Mouse (Mus musculus): ENCODE results near the gene Gm17490. TPM values are rescaled to one million over a fixed set of nuclear protein-coding genes. Genes with fewer than 3 reads are reported as not detected.

Gene Gm17490
- total RNA-seq (2014; fragmentation: Nextera tagmentation) = not detected in 2 replicates
- total RNA-seq (2017) = not detected in 2 replicates

DNA sequence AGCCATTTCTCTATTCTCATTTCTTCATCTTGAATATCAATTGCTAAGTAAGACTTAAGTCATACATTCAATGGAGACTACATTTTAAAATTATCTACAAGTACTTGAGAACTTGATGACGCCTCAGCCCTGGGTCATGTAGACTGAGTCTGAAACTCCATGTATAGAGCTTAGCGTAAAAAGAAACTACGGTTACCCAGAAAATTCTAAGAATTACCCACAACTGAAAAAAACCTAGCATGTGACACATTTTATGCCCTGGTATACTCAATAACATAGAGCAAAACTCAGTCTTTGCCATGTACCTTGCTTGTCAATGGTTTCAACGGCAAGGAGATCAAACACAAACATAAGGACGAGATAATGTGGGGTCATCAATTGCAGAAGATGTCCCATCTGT is at the start of gene Gm17490:
Gm17490 (minus strand) TSS at position 375 of the 400 bp plus-strand sequence.
- ATAC-seq (replicated peaks; ENCODE audit: low FRiP score, low TSS enrichment, poor library complexity, severe bottlenecking) = no peak

DNA sequence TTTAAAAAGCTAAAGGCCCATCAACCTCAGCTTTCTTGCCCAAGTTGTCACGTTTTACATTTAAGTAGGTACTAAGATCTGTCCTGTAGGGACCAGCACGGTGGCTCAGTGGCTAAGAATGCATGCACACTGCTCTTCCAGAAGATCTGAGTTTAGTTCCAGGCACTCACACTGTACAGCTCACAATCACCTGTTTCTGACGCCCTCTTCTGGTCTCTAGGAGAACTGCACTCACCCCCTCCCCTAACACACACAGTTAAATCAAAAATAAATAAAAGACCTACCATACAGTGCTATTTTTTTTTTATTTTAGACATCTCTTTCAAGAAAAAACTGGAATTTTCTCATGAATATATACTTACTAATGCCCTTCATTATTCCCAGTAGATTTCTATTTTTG is 46.1 kb upstream of the Gm17490 start:
- ATAC-seq (replicated peaks; ENCODE audit: low FRiP score, low TSS enrichment, poor library complexity, severe bottlenecking) = peak; percentile 78

GRCm38 (mm10) chr2:11665326-11665725 is 39.3 kb upstream of the Gm17490 start:
- ATAC-seq (replicated peaks; ENCODE audit: low FRiP score, low TSS enrichment, poor library complexity, severe bottlenecking) = no peak

DNA sequence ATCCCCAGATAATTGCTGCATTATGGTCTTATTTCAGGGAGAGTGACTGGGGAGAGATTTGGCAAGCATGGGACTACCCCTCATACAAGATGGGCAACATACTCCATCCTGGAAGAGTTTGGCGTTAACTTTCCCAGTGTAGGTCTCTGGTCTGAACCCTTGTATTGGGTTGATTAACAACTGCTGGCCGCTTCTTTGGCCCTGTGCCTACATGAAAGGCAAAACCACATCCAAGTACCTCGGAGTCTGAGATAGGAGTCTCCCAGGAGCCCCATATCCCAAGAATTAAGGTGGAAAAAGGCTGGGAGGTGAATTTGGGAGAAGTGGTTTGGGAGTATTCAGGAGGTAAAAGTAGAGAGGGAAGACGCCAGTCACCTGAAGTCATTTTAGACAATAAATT is 38.7 kb upstream of the Gm17490 start:
- ATAC-seq (replicated peaks; ENCODE audit: low FRiP score, low TSS enrichment, poor library complexity, severe bottlenecking) = no peak

DNA sequence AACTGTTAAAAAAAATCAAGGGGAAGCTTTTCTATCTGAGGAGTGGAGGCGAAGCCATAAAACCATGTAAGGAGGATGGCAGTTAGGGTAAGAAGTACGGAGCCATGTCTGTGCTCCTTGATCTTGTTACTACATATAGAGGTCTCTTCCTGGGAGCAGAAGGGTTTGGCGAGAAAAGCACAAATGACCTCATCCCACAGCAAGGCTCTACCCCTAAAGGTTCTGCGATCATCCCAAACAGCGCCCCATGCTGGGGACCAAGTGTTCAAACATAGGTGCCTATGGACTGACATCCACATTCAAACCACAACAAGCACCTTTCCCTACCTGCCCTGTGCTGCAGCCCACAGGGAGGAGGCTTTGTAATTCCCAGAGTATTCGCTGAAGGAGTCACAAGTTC is 38.3 kb upstream of the Gm17490 start:
- ATAC-seq (replicated peaks; ENCODE audit: low FRiP score, low TSS enrichment, poor library complexity, severe bottlenecking) = peak; percentile 86

DNA sequence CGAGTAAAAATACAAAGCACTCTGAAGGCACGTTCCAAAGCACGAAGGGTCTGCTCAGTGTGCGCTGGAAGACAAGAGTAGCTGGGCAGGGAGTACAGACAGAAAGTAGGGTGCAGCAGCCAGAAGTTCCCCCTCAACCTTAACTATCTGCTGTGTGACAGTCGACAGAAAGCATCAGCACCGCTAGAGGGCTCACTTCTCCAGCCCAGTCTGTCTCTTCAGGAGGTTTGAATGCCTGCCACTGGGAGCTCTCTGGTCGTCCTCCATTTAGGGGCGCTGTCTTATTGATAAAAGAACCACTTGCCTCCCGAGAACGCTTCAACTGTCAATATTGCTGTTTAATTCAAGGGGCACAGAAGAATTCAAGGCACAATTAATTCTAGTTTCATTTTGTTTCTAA is 37.9 kb upstream of the Gm17490 start:
- peak; percentile 99 for ATAC-seq (replicated peaks; ENCODE audit: low FRiP score, low TSS enrichment, poor library complexity, severe bottlenecking)

DNA sequence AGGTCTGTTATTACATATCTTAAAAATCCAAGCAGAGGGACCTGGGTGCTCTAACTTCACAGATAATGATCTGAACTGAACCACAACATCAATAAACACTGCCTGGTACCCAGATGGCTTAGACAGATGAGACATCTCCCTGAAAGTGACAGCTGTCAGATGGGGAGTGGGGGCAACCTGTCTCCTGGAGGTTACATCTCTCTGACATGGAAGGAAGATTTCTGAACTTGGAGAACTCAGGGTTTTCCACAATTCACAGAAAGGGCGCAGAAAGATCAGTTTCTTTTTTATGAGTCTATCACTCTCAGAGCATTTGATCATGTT is 36.8 kb upstream of the Gm17490 start:
- ATAC-seq (replicated peaks; ENCODE audit: low FRiP score, low TSS enrichment, poor library complexity, severe bottlenecking) = no peak

DNA sequence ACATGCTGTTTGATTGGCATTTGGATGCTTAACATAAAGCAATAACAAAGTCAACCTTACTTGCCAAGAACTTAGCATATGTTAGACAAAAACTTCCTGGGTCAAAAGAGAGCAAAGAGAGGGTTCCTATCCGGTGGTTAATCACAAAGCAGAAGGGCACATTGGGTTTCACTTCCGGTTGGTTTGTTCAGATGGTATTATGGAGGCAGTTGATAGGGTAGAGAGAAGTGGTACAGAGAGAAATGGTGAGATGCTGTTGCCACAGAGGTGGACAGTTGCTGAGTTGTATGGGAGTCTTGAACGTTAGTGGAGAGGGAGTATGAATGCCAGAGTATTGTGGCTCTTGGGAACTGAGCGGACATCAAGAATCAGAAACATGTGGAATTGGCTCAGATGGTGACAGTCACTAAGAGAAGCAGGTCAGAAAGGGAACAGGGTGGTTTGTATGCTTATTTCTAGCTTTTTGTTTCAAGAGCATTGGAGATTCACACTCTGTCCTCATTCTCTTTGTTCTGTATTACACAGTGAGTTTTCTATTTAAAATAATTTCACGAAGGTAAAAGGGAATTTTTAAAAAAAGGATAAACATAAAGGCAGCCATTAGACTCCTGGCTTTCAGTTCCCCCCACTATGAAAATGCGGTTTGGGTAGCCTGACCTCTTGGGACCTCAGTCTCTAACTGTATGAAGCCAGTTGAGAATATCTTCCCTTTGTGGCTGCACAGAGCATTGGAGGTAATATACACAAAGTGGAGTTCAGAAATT is 36.3 kb upstream of the Gm17490 start:
- no peak for ATAC-seq (replicated peaks; ENCODE audit: low FRiP score, low TSS enrichment, poor library complexity, severe bottlenecking)

DNA sequence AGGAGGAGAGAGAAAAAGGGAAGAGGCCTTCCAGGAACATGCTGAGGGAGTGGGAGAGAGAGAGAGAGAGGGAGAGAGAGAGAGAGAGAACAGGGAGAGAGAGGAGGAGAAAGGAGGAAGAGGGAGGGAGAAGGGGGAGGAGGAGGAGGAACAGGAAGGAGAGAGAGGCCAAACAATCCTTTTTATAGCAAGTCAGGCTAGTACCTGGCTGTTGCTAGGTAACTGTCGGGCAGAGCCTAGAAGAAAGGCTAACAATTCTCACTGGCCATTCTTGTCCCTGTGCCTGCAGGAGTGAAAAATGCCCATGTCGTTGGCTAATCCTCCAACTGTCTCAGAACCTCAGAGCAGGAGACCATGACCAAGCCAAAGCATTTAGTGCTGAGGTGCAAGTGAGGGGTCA is 33.2 kb upstream of the Gm17490 start:
- no peak for ATAC-seq (replicated peaks; ENCODE audit: low FRiP score, low TSS enrichment, poor library complexity, severe bottlenecking)

DNA sequence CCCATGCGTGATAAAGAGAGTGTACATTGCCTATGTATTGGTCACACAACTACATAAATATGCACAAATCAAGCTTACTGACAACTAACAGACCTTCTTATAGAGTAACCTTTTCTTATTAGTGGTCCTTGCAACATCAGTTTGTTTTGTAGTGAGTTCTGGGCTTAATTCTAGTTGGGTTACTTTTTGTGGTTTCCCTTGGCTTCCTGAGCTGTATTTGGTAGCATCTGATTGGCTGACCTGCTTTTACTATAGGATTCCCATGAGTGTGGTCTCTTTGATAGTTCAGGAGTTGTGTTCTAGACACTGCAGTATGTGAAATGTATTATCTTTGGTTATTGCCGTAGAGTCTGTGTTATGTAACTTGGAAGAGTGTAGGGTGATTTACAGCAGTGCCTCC is 31.5 kb upstream of the Gm17490 start:
- ATAC-seq (replicated peaks; ENCODE audit: low FRiP score, low TSS enrichment, poor library complexity, severe bottlenecking) = no peak

GRCm38 (mm10) chr2:11654990-11655931 is 29.2 kb upstream of the Gm17490 start:
- no peak for ATAC-seq (replicated peaks; ENCODE audit: low FRiP score, low TSS enrichment, poor library complexity, severe bottlenecking)

DNA sequence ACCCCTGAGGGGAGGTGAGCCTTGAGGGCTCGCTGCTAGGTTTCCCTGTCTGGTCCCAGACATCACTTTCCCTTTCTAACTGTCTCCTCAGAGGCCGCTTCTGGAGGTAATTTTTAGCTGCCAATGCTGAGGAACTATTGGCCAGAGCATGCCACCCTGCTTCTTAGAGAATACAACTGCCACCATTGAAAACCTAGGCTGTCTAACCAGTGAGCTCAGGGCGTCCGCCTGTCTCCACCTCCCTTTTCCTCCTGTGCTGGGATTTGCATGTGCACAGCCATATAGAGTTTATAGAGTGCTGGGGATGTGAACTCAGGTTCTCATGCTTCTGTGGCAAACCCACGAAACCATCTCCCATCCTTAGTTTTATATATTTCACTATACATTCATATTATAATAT is 27.7 kb upstream of the Gm17490 start:
- no peak for ATAC-seq (replicated peaks; ENCODE audit: low FRiP score, low TSS enrichment, poor library complexity, severe bottlenecking)

DNA sequence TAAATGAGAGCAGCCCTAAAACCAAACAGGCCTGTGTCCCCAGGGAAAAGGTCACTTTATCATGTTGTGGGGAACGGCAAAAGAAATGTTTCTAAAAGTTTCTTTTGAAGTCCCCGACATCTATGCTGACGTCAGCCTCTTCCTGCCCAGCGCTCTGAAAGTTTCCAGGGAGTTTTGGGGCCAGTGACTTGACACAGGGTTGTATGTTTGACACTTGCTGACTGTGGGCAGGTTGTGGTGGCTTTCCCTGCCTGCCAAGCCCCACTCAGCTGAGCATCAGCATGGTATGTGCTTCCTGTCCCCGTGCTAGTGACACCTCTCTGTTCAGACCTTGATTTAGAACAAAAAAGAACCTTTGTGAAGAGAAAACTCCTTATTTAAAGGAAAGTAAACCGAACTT is 27.3 kb upstream of the Gm17490 start:
- ATAC-seq (replicated peaks; ENCODE audit: low FRiP score, low TSS enrichment, poor library complexity, severe bottlenecking) = 0 out of 2 replicates have a peak, but pooled peaks have one; percentile 42

GRCm38 (mm10) chr2:11652780-11653179 is 26.7 kb upstream of the Gm17490 start:
- 0 out of 2 replicates have a peak, but pooled peaks have one; percentile 13 for ATAC-seq (replicated peaks; ENCODE audit: low FRiP score, low TSS enrichment, poor library complexity, severe bottlenecking)

DNA sequence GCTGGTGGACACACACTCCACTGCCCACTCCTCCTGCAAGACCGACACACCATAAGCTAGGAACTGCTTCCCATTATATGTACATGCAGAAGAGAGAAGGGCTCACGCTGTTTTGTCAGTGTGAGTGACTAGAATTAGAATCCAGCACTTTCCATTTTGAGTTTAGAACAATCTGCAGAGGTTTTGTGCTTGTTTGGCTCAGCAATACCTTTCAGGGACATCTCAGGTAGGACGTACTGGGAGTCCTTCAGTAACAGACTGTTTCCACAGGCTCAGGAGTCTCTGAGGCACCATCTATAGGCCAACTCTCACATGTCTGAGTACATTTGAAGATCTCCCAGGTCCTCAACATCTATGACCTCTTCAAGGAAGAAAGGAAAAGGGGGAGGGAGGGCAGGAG is 26.1 kb upstream of the Gm17490 start:
- ATAC-seq (replicated peaks; ENCODE audit: low FRiP score, low TSS enrichment, poor library complexity, severe bottlenecking) = no peak

GRCm38 (mm10) chr2:11651476-11651875 is 25.4 kb upstream of the Gm17490 start:
- ATAC-seq (replicated peaks; ENCODE audit: low FRiP score, low TSS enrichment, poor library complexity, severe bottlenecking) = no peak

DNA sequence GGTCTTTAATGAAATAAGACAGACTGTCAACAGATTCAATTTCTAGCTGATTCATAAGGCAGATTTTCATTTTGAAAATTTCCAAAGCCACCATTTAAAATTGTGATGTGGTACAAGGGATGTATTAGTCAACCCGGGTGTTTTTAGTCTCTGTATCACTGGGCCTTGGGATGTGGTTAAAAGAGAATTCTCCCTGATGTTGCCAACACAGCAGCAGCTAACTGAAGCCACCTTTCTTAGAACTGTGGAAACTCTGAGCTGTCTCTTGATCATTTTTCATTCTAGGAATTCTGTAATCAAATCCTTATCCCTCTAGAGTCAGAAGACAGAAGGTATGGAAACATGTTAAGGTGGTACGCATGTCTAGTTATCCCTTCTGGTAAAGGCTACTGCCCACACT is 19.2 kb upstream of the Gm17490 start:
- ATAC-seq (replicated peaks; ENCODE audit: low FRiP score, low TSS enrichment, poor library complexity, severe bottlenecking) = no peak

DNA sequence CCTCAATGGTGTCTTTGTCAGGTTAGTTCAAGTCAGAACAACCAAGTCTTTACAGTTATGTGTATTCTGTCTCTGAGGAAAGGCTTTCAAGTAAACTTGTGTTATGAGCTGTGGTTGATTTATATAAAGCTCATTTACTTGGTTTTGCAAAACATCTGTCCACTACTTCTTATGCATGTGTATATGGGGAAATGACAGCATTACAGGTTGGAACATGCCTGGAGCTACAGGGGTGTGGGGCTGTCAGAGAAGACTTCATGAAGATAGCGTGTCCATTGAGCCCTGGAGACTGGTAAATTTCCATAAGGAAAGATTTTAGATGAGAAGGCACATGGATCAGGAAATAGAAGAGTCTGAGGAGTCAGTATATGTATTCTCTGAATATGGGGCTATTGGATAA is 18.0 kb upstream of the Gm17490 start:
- no peak for ATAC-seq (replicated peaks; ENCODE audit: low FRiP score, low TSS enrichment, poor library complexity, severe bottlenecking)

DNA sequence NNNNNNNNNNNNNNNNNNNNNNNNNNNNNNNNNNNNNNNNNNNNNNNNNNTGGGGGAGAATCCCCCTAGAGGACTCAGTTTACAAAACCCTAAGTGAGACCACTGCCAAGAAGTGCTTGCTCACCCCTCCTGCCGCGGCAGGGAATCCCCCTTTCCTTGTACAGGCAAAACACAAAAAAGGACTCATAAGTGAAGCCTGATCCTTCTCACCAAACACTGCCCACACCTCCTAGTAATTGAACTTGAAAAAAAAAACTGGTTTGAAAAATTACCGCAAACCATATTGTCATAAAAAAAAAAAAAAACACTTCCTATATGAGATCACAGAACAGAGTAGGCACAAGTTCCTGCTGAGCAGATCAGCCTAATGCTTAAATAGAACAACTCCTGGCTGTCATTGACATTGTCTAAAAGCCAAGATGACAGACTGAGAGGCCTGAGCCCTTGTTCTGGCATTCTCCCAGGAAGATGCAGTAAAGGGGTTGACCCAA is 16.4 kb upstream of the Gm17490 start, which contains the start of gene Il2ra:
Il2ra (plus strand) TSS at position 357 of the 491 bp plus-strand sequence.
- ATAC-seq (replicated peaks; ENCODE audit: low FRiP score, low TSS enrichment, poor library complexity, severe bottlenecking) = no peak

- 0 out of 2 replicates have a peak, but pooled peaks have one; percentile 37 for ATAC-seq (replicated peaks; ENCODE audit: low FRiP score, low TSS enrichment, poor library complexity, severe bottlenecking)
Observed at GRCm38 (mm10) chr2:11637115-11637514, 11.1 kb upstream of the Gm17490 start.

All from megakaryocyte-erythroid progenitor cell, adult 5-6 weeks (primary cell).